Mouse (Mus musculus) embryonic facial prominence, embryonic 14.5 days (tissue): ENCODE results near the gene Slc10a7. TPM values are rescaled to one million over a fixed set of nuclear protein-coding genes. Genes with fewer than 3 reads are reported as not detected.

Source experiments
- ATAC-seq: fragments of 200-750 bp; cut with Nextera tagmentation; 2 replicates; pipeline ENCODE4 v1.8.0; 2017; ENCODE audit warnings: low read depth, moderate number of reproducible peaks, moderate TSS enrichment
- DNase-seq: peaks from one replicate; pipeline ENCODE4 v3.0.0-alpha.2; 2015; ENCODE audit warnings: low spot score
- H3K27ac ChIP-seq: fragments of 300-500 bp; sonication (generic); replicated peaks from 2 replicates; pipeline ENCODE4 v1.5.1; 2014; ENCODE audit warnings: low read depth, mild to moderate bottlenecking, low read length, moderate library complexity
- H3K27me3 ChIP-seq: fragments of 300-500 bp; sonication (generic); replicated peaks from 2 replicates; pipeline ENCODE4 v1.6.1; 2014; ENCODE audit warnings: low read length; ENCODE audit not compliant: control insufficient read depth, insufficient read depth
- H3K36me3 ChIP-seq: fragments of 300-500 bp; sonication (generic); 2 replicates; pipeline ENCODE4 v1.6.1; 2014; ENCODE audit warnings: low read length, mixed read lengths; ENCODE audit not compliant: control insufficient read depth, insufficient read depth
- H3K4me1 ChIP-seq: fragments of 300-500 bp; sonication (generic); 2 replicates; pipeline ENCODE4 v1.6.1; 2014; ENCODE audit warnings: antibody characterized with exemption, low read length; ENCODE audit not compliant: control insufficient read depth, insufficient read depth
- H3K4me2 ChIP-seq: fragments of 300-500 bp; sonication (generic); 2 replicates; pipeline ENCODE4 v1.6.1; 2014; ENCODE audit warnings: low read depth, mild to moderate bottlenecking, low read length, moderate library complexity, mixed read lengths
- H3K4me3 ChIP-seq: fragments of 300-500 bp; sonication (generic); 2 replicates; pipeline ENCODE4 v1.5.1; 2014; ENCODE audit warnings: low read depth, mild to moderate bottlenecking, low read length
- H3K9ac ChIP-seq: fragments of 300-500 bp; sonication (generic); 2 replicates; pipeline ENCODE4 v1.6.1; 2014; ENCODE audit warnings: low read depth, mild to moderate bottlenecking, low read length, moderate library complexity, mixed read lengths
- H3K9me3 ChIP-seq: fragments of 300-500 bp; sonication (generic); 2 replicates; pipeline ENCODE4 v1.6.1; 2016; ENCODE audit warnings: low read length; ENCODE audit not compliant: control insufficient read depth
- WGBS: fragments of 180-500 bp; shearing (Covaris S2); extraction: QIAGEN DNeasy Blood & Tissue Kit; methylation state at CpG from one replicate; pipeline ENCODE4 v1.1.7; 2014; 5-methylcytosine and 5-hydroxymethylcytosine counted together
- polyA plus RNA-seq: library from polyadenylated mRNA; unstranded; fragments of >200 nt; fragmentation: Nextera tagmentation; extraction: Ambion mirVana; gene quantifications from 2 replicates; pipeline ENCODE4 v1.2.1, GENCODE M21; 2014

Slc10a7 gene
- polyA plus RNA-seq, 1 experiment from 2014 or later = 13.6 TPM

DNA sequence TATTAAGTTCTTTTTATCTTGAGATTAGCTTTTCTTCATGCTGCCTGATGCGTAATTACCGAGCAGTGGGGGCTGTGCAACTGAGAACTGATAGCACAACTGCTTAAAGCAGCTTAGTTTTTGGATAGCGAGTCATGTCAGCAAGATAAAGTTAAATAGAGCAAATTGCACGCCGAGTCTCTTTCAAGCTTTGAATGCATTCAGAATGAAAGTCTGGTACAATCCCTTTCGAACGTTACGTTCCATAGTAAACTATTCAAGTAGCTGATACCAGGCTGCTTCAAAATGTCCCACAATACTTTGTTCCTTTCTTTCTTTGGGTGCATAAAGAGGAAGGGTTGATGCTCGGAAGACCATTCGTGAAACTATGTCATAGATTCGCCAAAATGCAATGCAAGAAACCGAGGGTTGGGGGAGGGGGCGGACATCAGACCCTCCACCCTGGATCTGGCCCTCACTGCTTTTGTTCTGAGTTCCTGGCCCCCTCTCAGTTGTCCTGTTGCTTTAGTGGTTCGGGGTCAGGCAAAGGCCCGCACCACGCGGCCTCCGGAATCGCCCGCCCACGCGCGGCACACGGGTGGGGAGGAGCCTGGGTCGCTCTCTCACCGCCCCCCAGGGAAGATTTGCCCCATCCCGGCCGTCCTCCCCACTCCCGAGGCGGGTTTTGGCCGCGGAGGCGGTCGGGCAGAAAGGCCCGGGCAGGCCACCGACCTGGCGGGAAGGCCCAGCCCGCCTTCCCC lies 997 bp upstream of the Slc10a7 start:
- peak overlapping the region; percentile 94 for H3K27ac ChIP-seq
- H3K27me3 ChIP-seq = no peaks in the 10 kb centered on the region
- peak; percentile 60 for DNase-seq
- peaks cover 30% of the 10 kb centered on the region for H3K36me3 ChIP-seq
- H3K9me3 ChIP-seq = peaks cover 11% of the 10 kb centered on the region; the same call in 1 of the 2 replicates
- H3K4me1 ChIP-seq = peaks cover 9% of the 10 kb centered on the region
- peak overlapping the region; percentile 82 for H3K4me3 ChIP-seq
- 1% methylated on average over 25 of the region's 38 CpGs for WGBS
- peak; percentile 20; the same call in 1 of the 2 replicates for ATAC-seq
- H3K4me2 ChIP-seq = peak overlapping the region; percentile 65
- H3K9ac ChIP-seq = peak overlapping the region; percentile 95

- Histone ChIP-seq H3K27me3 (no peaks in the 10 kb centered on the region), H3K4me1 (peaks cover 9% of the 10 kb centered on the region), H3K4me3 (peak within 1 kb of the TSS; percentile 82), H3K27ac (peak within 1 kb of the TSS; percentile 94), H3K9ac (peak within 1 kb of the TSS; percentile 95), H3K9me3 (peaks cover 11% of the 10 kb centered on the region; the same call in 1 of the 2 replicates), H3K4me2 (peak within 1 kb of the TSS; percentile 96), H3K36me3 (peaks cover 24% of the 10 kb centered on the region)
- under 1% methylated on average over 61 of the region's 70 CpGs for WGBS
- DNase-seq (peak; percentile 92), ATAC-seq (peak; percentile 93)
Measured at GRCm38 (mm10) chr8:78508719-78509272, 350 bp upstream of the Slc10a7 start, which contains the start of gene Rbmxl1. Rbmxl1 (minus strand) TSS chr8:78508898.

- peak overlapping the region; percentile 96 for H3K4me2 ChIP-seq
- H3K4me3 ChIP-seq = peak overlapping the region; percentile 82
- H3K9ac ChIP-seq = peak overlapping the region; percentile 95
- peaks cover 9% of the 10 kb centered on the region for H3K4me1 ChIP-seq
- DNase-seq = peak; percentile 74
- 3% methylated on average over 11 of the region's 11 CpGs for WGBS
- peaks cover 11% of the 10 kb centered on the region for H3K36me3 ChIP-seq
- peaks cover 4% of the 10 kb centered on the region; the same call in 1 of the 2 replicates for H3K9me3 ChIP-seq
- H3K27ac ChIP-seq = peak overlapping the region; percentile 94
- no peaks in the 10 kb centered on the region for H3K27me3 ChIP-seq
- ATAC-seq = 0 out of 2 replicates have a peak, but pooled peaks have one; percentile 14
Measured at GRCm38 (mm10) chr8:78510094-78510493, 948 bp downstream of the Slc10a7 start.

- no peak overlapping the region for H3K4me3 ChIP-seq
- H3K4me1 ChIP-seq = peaks cover 9% of the 10 kb centered on the region
- no peaks in the 10 kb centered on the region for H3K27me3 ChIP-seq
- WGBS = 51% methylated on average over 3 of the region's 3 CpGs
- peaks cover 4% of the 10 kb centered on the region; the same call in 1 of the 2 replicates for H3K9me3 ChIP-seq
- peaks cover 14% of the 10 kb centered on the region for H3K36me3 ChIP-seq
- H3K27ac ChIP-seq = no peak overlapping the region
- ATAC-seq = no peak
- H3K9ac ChIP-seq = no peak overlapping the region
- H3K4me2 ChIP-seq = no peak overlapping the region
- no peak for DNase-seq
Measured at GRCm38 (mm10) chr8:78510926-78511325, 1.8 kb downstream of the Slc10a7 start.

DNA sequence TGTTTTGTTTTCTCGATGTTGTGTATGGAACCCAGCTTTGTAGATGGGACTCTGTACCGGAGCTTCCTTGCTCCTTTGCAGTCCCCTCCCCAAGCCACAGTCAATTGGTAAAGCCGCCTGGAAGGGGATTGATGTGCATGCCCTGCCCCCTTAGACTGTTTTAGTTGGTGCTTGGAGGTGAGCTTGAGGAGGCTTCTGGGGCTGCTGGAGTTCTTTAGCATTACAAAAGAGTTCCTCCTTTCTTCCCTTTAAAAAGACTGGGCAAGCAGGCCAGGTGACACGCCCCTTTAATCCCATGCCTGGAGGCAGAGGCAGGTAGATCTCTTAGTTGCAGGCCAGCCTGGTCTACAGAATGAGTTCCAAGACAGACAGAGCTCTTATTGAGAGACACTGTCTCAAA lies 4.0 kb downstream of the Slc10a7 start:
- DNase-seq = no peak
- H3K9me3 ChIP-seq = no peaks in the 10 kb centered on the region
- 87% methylated on average over 4 of the region's 4 CpGs for WGBS
- no peaks in the 10 kb centered on the region for H3K27me3 ChIP-seq
- peaks cover 16% of the 10 kb centered on the region for H3K36me3 ChIP-seq
- H3K4me3 ChIP-seq = no peak overlapping the region
- H3K9ac ChIP-seq = no peak overlapping the region
- ATAC-seq = no peak
- peaks cover 4% of the 10 kb centered on the region; the same call in 1 of the 2 replicates for H3K4me1 ChIP-seq
- H3K27ac ChIP-seq = no peak overlapping the region
- no peak overlapping the region for H3K4me2 ChIP-seq

DNA sequence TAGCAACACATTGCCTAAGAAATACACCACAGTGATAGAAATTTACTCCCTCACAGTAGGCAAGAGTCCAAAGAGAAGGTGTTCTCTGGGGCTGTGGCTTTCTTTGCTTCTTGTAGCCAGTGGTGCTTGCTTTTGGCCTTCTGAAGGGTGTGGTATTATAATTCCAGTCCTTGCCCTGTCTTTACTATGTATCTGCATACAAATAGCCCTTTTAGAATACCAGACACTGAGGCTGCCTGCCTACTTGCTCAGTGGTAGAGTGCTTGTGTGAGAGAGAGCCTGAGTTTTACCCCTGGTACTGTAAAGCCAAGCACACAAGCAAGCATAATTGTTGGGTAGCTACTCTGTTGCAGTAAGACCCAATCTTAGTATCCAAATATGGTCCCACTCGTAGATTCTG lies 5.6 kb downstream of the Slc10a7 start:
- Histone ChIP-seq H3K4me2 (no peak overlapping the region), H3K9ac (no peak overlapping the region), H3K27me3 (no peaks in the 10 kb centered on the region), H3K27ac (no peak overlapping the region), H3K4me1 (peaks cover 4% of the 10 kb centered on the region; the same call in 1 of the 2 replicates), H3K36me3 (peaks cover 16% of the 10 kb centered on the region), H3K4me3 (no peak overlapping the region), H3K9me3 (no peaks in the 10 kb centered on the region)
- 83% methylated on average over 1 of the region's 1 CpGs for WGBS
- ATAC-seq (no peak), DNase-seq (no peak)

- Histone ChIP-seq H3K27ac (no peak overlapping the region), H3K9ac (no peak overlapping the region), H3K9me3 (no peaks in the 10 kb centered on the region), H3K27me3 (no peaks in the 10 kb centered on the region), H3K36me3 (peaks cover 16% of the 10 kb centered on the region), H3K4me2 (no peak overlapping the region), H3K4me3 (no peak overlapping the region), H3K4me1 (peaks cover 4% of the 10 kb centered on the region; the same call in 1 of the 2 replicates)
- DNase-seq = no peak
- ATAC-seq = no peak
- WGBS = 88% methylated on average over 3 of the region's 3 CpGs
Measured at GRCm38 (mm10) chr8:78515132-78515531, 6.0 kb downstream of the Slc10a7 start.

- Histone ChIP-seq H3K36me3 (peaks cover 65% of the 10 kb centered on the region), H3K9me3 (no peaks in the 10 kb centered on the region), H3K9ac (no peak overlapping the region), H3K4me1 (no peaks in the 10 kb centered on the region), H3K27ac (no peak overlapping the region), H3K4me3 (no peak overlapping the region), H3K4me2 (no peak overlapping the region), H3K27me3 (no peaks in the 10 kb centered on the region)
- WGBS = 72% methylated on average over 6 of the region's 6 CpGs
- ATAC-seq = no peak
- DNase-seq = no peak
Measured at GRCm38 (mm10) chr8:78533981-78534380, 24.8 kb downstream of the Slc10a7 start.
